Mouse (Mus musculus) adrenal gland, postnatal 36 days (tissue): ENCODE data around the gene Dnaaf1. TPM values are rescaled to one million over a fixed set of nuclear protein-coding genes. Genes with fewer than 3 reads are reported as not detected.

Experiments used
- DNase-seq, 2 experiments: peaks; one replicate each; pipeline ENCODE4 v3.0.0; 2021; ENCODE audit warnings: mixed read lengths in 1 of 2
- total RNA-seq, 2 experiments: library from RNA; stranded (reverse); gene quantifications; 2 replicates each; pipeline ENCODE4 v1.2.3; 2021

The Dnaaf1 gene
- total RNA-seq, 2 experiments from 2014 or later: 0.10 TPM; not detected in 1

DNA sequence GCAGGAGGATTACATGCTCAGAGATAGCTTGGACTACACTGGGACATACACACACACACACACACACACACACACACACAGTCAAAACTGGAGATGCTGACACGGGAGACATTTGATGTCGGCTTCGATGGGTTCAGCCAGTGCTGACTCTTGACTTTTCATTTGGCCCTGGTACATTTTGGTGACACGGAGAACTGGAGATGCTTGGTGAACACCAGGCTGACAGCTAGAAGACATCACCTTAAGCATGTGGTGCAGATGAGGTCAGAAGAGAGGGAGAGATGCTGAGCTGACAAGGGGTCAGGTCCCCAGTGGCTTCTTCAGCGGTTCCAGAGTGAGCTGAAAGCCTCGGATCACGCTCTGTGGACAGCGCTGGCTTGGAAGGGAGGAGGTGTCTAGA lies 48.0 kb downstream of the Dnaaf1 start:
- no peak for DNase-seq

DNA sequence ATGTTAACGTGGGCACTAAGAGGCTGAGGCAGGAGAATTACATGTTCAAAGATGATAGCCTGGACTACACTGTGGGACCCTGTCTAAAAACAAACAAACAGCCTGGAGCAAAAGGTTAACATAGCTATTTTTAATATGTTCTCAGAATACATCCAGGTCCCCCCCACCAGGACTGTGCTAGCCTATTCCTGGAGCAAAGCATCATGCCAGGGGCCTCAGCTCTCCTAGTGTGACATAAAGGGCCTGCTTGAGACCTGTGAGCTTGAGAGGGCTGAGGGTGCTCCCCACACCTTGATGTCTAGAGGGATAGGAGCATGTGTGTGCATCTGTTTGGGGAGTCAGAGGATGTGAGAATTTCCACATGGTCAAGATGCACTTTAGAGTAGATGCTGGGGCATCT lies 48.7 kb downstream of the Dnaaf1 start:
- DNase-seq: no peak

DNA sequence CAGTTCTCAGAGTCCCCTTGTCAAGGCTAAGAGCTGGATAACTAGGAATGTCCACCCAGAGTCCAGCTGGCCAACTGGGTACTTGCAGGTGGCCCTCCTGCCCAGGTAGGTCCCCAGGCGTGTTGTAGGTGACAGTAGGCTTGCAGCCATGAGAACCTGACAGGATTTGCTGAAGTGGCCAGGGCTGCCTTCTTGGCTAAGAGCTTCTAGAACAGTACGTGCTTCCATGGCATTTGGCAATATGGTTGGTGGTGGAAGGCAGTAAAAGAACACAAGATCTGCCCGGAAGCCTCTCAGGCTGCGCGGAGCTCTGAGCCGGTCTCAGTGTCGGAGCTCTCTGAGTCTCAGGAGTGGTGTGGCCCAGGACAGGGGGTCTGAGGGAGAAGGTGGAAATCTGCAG lies 49.9 kb downstream of the Dnaaf1 start:
- no peak for DNase-seq

DNA sequence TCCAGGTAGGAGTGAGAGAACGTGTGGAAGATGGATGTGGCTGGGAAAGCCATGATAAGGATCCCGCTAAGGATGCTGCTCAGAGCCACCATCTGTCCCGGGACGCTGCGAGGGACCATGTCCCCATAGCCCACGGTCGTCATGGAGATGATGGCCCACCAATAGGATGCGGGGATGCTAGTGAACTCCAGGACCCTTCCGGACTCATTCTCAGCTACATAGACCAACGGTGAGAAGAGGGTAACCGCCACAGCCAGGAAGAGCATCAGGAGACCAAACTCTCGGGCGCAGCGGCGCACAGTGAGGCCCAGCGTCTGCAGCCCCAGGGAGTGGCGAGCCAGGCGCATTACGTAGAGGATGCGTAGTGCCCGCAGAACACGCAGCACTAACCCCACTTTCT lies 50.8 kb downstream of the Dnaaf1 start:
- no peak for DNase-seq

DNA sequence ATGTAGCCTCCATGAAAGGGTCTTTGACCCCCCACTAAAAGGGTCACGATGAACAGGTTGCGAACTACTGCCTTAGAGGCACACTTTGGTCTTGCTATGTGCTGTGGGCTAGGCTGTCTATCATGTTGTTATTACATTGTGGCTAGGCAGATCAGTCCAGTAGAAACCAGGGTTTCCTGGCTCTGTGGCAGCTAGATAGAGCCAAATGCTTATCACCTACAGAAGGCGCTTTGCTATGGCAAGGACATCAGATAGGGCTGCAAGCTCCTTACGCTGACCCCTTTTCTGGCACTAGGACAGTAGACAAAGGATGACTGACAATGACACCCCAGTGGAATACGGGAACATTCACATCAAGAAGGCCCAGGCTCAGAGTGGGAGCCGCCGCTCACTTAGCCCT lies 52.2 kb downstream of the Dnaaf1 start:
- DNase-seq: no peak

DNA sequence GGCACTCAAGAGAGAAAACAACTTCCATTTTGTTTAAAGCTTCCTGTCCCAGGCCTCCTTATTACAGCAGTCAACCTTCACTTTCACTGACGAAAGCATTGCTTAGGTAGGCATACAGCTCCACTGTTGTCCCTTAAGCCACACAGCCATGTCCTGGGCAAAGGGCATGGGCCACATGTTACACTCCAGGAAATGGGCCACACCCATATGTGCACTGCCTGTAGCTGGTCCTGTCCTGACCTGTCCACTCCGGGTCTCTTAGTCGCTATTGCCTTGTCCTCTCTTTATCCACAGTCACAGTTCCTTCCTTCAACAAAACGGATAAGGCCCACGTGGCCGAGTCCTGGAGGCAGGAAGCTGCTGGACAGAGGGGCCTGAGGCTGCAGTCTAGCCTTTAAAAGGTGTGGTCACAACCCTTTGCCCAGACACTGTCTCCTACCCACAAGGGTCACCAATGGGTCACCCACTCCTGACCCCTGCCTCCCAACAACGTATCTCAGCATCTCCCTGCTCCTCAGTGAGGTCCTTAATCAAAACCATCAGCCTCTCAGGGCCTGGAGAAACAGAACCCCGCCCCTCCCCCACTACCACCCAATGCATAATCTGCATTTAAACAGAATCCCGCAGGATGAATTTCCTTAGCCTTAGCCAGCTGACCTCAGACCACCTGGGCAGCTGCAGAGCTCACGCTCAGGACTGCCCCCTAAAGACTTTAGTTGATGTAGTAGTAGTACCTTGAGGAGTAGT lies 52.8 kb downstream of the Dnaaf1 start:
- no peak for DNase-seq

DNA sequence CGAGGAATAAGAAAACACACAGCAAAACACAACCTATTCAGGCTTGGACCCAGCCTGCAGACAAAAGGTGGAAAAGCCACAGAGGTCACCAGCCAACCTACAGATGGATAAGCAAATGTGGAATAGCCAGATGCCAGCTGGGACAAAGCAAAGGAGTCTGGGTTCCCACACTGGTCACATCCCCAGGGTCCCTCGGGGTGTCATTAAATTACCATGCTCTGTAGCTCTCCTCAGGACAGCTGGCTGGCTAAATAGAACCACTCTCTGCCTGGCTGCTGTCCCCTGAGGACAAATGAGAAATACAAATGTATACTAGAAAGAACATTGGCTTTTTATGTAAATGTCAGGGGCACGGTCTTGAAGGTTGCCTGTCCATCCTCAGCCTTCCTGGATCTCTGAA lies 55.8 kb downstream of the Dnaaf1 start:
- DNase-seq: no peak

DNA sequence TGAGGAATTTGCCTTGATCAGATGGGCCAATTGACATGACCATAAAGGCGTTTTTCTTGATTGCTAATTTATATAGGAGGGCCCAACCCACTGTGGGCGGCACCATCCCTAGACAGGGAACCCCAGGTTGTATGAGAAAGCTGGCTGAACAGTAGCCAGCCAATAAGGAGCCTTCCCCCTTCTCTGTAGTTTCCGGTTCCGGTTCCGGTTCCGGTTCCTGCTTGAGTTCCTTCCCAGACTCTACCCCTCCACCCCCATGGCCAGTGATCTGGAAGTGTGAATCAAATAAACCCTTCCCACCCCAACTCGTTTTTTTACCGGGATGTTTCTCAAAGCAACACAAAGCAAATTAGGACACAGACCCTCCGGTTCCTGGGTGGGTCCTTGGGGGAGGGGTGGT lies 57.2 kb downstream of the Dnaaf1 start:
- no peak for DNase-seq

DNA sequence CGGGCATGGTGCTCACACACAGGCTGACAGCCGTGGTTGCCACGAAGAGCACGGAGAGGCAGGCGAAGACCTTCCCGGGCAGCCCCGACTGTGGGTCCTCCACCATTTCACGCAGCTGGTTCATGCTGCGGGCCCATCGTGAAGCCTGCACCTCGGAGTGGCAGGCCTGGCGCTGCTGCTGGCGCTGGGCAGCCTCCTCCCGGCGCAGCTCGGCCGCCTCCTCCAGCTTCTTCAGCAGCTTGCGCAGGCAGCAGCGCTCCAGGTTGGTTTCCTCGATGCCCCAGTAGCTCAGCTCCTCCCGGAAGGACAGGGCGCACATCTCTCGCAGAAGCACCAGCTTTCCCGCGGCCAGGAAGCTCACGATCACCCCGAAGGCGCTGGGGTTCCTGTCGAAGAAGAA lies 57.9 kb downstream of the Dnaaf1 start:
- DNase-seq: no peak

DNA sequence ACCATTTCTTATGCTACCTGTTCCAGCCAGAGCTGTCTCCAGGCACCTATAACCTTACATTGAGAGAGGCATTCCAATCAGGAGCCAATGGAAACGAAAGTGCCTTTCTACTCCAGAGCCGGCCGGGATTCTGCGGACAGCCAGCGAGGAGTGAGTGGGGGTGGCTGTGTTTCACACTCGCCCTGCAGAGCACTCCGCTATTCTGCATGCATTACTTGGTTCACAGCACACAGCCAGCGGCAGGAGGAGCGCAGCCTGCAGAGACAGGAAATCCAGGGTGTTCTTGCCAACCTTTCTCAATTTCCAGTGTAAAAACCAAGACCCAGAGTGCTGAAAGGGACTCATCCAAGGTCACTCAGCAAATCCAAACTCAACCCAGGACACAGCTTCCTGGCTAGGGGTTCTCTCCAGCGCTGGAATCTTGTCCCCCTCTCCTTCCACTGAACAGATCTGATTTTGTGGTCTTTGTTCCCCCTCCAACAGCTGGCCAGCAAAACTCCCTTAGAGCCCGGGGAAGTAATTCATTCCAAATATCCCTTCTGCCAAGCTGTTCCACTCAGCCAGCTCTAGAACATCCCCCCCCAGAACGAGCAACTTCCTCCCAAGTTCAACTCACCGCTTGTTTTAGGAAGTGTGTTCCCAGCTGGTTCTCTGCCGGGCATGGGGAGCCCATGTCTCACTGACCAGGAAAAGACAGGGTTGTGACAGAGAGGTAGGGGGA lies 59.7 kb downstream of the Dnaaf1 start:
- no peak for DNase-seq

DNA sequence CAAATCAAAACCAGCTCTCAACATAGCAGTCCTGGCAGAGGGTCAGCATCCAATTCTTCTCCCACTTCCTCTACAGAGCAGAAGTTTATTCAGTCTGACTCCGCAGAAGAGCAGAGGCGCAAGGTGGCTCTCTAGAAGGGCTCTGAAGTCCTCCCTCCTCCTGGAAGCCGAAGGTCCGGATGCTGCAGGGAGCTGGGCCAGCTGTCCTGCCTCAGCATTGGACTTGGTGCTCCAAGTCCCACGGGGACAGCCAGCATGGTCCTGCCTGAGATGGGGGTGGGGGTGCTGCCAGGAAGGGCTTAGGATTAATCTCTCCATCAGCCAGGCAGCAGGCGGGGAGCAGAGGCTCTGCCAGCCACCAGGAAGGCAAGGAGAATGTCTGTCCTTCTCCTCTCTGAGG lies 60.3 kb downstream of the Dnaaf1 start, which contains the start of gene Kcng4:
Kcng4 (minus strand) TSS at position 303 of the 400 bp plus-strand sequence.
- peak in 1 of 2 experiments; percentile 42 for DNase-seq

DNA sequence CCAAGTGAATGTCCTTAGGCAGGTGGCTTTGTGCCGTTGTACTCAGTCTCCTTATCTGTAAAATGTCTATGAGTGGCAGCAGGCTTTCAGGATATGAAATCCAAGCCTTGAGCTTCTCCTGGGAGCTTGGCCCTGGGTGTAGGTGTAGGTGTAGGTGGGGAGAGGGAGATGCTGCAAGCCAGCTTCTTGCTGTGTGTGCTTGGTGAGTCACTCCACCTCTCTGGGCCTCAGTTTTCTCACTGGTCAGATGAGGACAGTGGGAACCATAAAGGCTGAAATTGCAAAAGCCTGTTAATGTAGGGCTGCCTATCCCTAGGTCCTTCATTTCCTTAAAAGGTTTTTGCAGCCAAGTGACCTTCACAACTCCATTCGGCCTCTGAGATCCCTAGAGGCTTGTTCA lies 60.9 kb downstream of the Dnaaf1 start:
- no peak for DNase-seq

DNA sequence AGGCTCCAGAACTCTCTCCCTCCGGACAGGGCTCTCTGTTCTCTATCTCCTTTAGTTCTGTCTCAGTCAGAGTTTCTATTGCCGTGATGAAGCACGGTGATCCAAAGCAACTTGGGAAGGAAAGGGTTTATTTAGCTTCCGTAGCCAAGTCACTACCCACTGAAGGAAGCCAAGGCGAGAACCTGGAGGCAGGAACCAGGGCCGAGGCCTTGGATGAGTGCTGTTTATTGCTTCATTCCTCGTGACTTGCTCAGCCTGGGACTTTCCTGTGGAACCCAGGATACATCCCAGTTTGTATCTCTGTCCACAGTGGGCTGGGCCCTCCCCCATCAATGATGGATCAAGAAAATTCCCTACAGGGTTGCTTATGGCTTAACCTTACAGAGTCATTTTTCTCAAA lies 61.7 kb downstream of the Dnaaf1 start:
- DNase-seq: peak; percentile 48 to 52

DNA sequence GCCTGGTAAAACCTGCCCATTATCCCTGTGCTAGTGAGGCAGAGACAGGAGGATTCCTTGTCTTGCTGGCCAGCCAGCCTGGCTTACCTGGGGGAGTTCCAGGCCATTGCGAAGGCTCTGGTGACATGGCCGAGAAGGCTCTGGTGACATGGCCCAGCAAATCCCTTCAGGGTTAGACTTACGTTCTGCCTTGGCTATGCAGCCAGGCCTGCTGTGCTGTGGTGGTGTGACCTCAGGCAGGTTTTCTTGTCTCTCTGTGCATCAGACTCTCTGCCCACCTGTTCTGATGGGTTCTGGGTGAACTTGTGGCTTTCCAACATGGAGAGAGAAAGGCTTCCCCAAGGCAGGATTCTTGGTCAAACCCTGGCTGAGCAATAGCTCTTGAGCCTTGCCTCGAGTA lies 62.3 kb downstream of the Dnaaf1 start:
- DNase-seq: no peak

DNA sequence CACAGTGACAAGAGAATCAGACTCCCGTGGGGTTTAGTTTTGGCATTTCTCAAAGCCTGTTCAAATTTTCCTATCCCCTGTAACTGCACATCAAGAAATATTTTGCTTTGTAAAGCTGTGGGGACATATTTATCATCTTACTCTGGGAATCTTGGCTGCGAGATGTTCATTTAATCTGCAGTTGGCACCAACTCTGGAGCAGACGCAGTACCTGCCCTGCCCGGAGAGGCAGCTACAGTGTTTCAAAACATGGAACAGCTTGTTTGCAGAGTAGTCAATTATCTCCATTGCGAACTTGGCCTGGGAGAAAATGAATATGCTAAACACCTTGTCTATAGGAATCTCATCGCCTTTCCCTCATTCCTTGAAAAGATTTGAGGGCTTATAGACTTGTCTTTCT lies 63.2 kb downstream of the Dnaaf1 start:
- DNase-seq: no peak

DNA sequence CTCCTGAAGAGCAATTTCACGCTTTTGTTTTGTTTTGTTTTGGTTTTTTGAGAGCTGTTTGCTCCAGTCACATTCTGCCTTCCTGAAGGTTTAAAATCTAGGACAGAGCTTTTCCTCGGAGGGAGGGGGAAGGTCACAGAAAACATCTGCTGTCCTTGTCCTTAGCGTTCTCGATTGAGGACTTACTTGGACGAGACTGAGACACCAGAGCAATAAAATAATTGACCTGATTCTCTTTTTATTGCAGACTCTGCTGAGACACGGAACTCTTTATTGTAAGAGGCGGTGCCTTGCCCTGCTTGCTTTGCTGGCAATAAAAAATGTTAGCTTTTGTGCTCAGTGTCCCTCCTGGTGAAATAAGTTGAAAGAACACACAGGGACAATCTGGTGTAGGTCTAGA lies 64.8 kb downstream of the Dnaaf1 start:
- peak; percentile 22 to 47 for DNase-seq

DNA sequence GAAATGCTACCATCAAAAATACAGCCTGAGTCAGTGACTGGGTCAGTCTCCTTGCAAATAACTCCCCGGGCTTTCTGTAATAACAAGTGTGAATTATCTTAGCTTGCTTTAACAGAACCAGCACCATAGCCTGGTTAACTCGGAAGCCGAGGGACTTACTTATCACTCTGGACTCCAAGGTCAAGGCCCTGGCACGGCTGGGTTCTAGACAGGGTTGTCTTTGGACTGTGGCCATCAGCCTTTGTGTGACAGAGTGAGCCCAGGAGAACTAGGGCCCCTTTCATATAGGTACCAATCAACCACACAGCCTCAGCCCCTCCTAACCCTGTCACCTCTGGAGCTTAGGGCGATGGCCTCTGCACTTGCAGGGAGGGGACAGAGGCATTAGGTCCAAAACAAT lies 66.0 kb downstream of the Dnaaf1 start:
- DNase-seq: peak; percentile 72 to 73

DNA sequence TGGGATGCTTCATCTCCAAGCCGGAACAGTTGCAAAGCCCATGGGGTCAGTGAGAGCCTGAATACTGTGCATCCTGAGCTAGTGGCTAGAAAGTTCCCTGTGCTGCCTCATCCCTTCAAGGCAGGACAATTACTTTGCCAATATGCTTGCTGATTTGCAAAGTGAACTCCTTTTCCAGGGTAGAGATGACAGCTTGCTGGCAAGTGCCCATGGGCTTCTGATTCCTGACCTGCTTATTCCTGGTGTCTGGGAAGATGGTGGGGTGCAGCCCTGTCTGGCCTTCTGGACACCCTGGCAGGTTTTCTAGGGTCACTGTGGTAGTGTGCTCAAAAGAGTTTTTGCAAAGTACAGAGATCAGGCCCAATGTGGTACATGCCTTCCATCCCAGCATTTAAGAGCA lies 67.9 kb downstream of the Dnaaf1 start:
- DNase-seq: no peak

DNA sequence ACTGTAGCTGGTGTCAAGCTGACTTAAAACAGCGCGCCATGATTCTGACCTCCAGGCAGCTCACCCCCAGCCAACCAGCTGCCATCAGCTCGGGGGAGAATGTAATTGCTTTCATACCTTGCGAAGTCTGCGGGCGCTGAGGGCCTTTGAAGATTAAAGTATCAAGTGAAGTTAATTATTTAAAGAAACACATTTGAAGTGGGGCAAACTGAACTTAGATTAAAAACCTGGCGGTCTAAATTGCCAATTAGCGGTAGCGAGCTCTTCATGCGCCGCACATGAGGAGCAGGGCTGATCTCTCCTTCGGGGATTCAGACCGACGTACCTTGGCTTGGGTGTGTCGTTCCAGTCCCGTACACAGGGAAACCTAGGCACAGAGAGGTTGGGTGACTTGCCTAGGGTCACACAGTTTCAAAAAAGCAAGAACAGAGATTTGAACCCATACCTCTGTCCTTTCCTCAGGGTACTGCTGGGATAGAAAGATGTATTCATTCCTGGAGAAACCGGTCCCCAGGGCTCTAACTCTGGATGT lies 69.5 kb downstream of the Dnaaf1 start:
- DNase-seq: no peak

DNA sequence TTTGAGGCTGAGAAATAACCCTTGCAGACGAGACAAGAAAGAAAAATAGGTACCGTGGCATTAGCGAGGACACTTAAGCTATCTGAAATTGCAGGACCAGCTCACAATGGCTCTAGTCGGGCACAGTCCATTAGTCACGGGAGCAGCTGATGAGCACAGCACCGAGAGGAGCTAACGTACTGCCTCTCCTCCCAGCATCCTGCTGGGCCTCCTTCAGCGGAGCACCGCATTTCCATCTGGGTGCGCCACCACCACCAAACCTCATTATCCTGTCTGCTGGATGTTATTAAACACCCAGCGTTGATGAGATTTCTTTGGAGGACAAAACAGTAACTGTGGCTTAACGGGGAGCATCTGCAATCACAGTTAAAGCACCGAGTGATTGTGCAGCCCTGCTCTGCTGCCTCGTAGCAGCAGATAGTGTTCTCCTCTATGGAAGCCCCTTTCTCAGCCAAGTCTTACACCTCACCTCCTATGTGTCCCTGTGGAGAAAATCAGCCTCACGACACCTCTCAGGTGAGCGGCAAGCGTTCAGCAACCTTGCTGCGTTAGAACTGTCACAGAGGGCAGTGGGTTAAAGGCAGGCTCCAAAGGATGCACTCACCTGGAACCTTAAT lies 70.1 kb downstream of the Dnaaf1 start:
- no peak for DNase-seq

DNA sequence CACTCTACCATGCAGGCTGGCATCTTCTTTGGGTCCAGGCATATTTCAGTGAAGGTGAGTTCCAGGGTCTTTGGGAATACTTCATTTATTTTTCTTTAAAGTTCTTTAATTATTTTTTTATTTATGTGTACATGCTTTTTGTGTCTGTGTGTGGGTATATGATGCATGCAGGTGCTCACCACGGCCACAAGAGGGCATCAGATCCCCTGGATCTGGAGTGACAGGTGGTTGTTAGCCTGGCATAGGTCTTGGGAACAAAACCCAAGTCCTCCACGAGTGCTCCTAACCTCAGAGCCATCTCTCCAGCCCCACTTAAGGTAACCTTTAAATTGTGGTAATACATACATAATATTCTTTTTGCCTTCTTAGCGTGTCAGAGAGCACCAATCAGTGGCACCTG lies 71.2 kb downstream of the Dnaaf1 start:
- no peak for DNase-seq

DNA sequence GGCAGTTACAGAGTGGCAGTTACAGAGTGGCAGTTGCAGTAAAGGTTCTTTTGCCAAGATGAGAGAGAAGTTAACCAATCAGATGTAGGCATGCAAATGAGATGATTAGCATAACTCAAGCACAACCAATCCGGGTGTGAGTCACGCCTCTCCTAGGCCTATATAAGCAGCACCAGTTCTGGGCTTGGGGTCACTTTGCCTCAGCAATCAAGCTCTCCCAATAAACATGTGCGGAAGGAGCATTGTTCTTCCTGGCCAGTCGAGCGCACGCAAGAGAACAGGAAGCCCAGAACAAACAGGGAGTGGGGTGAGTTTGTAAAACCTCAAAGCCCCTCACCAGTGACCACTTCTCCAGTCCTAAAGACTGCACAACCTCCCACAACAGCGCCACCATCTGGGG lies 71.8 kb downstream of the Dnaaf1 start:
- DNase-seq: no peak
